Mouse (Mus musculus): ENCODE data around the gene Pon3. TPM values are rescaled to one million over a fixed set of nuclear protein-coding genes. Genes with fewer than 3 reads are reported as not detected.

Gene Pon3
- polyA plus RNA-seq, 1 experiment: 11.4 TPM

- WGBS: 94% methylated on average over 6 of the region's 6 CpGs
Measured at GRCm38 (mm10) chr6:5245926-5246325, 10.2 kb downstream of the Pon3 start.

GRCm38 (mm10) chr6:5238799-5239198 lies 17.3 kb downstream of the Pon3 start:
- H3K4me1 ChIP-seq (ENCODE audit: control insufficient read depth, insufficient read depth, low read length): no peaks in the 10 kb centered on the region
- no peak for DNase-seq
- TF ChIP-seq CTCF (conservative IDR thresholded peaks at IDR 0.05; ENCODE audit: insufficient read depth, insufficient read length, low read depth, low read length) (no peak), POLR2A (IDR thresholded peaks at IDR 0.05; ENCODE audit: low read depth, low read length) (no peak)
- H3K27ac ChIP-seq (ENCODE audit: insufficient read depth, low read depth, low read length): no peak overlapping the region
- H3K36me3 ChIP-seq (ENCODE audit: control insufficient read depth, insufficient read depth, low read length): no peaks in the 10 kb centered on the region
- H3K4me3 ChIP-seq (ENCODE audit: insufficient read depth, low read depth, low read length): no peak overlapping the region
- no peaks in the 10 kb centered on the region for H3K27me3 ChIP-seq (replicated peaks; ENCODE audit: control insufficient read depth, insufficient read depth, low read length)
- WGBS: 96% methylated on average over 3 of the region's 3 CpGs

More at GRCm38 (mm10) chr6:5245926-5246325, 10.2 kb downstream of the Pon3 start:
- H3K27ac ChIP-seq (ENCODE audit: insufficient read depth, low read depth, low read length): no peak overlapping the region
- no peak for TF ChIP-seq POLR2A (IDR thresholded peaks at IDR 0.05; ENCODE audit: low read depth, low read length)
- no peak for TF ChIP-seq CTCF (conservative IDR thresholded peaks at IDR 0.05; ENCODE audit: insufficient read depth, insufficient read length, low read depth, low read length)
- no peaks in the 10 kb centered on the region for H3K4me1 ChIP-seq (ENCODE audit: control insufficient read depth, insufficient read depth, low read length)
- DNase-seq: no peak
- no peaks in the 10 kb centered on the region for H3K36me3 ChIP-seq (ENCODE audit: control insufficient read depth, insufficient read depth, low read length)
- no peaks in the 10 kb centered on the region for H3K27me3 ChIP-seq (replicated peaks; ENCODE audit: control insufficient read depth, insufficient read depth, low read length)
- H3K4me3 ChIP-seq (ENCODE audit: insufficient read depth, low read depth, low read length): no peak overlapping the region

GRCm38 (mm10) chr6:5237510-5237909 lies 18.6 kb downstream of the Pon3 start:
- Histone ChIP-seq H3K27me3 (replicated peaks; ENCODE audit: control insufficient read depth, insufficient read depth, low read length) (no peaks in the 10 kb centered on the region), H3K4me1 (ENCODE audit: control insufficient read depth, insufficient read depth, low read length) (no peaks in the 10 kb centered on the region), H3K36me3 (ENCODE audit: control insufficient read depth, insufficient read depth, low read length) (no peaks in the 10 kb centered on the region), H3K4me3 (ENCODE audit: insufficient read depth, low read depth, low read length) (no peak overlapping the region), H3K27ac (ENCODE audit: insufficient read depth, low read depth, low read length) (no peak overlapping the region)
- 81% methylated on average over 4 of the region's 4 CpGs for WGBS
- TF ChIP-seq POLR2A (IDR thresholded peaks at IDR 0.05; ENCODE audit: low read depth, low read length) (no peak), CTCF (conservative IDR thresholded peaks at IDR 0.05; ENCODE audit: insufficient read depth, insufficient read length, low read depth, low read length) (no peak)
- DNase-seq: no peak

GRCm38 (mm10) chr6:5236843-5237371 lies 19.2 kb downstream of the Pon3 start:
- H3K4me3 ChIP-seq (ENCODE audit: insufficient read depth, low read depth, low read length): no peak overlapping the region
- H3K27ac ChIP-seq (ENCODE audit: insufficient read depth, low read depth, low read length): no peak overlapping the region
- no peak for DNase-seq
- H3K4me1 ChIP-seq (ENCODE audit: control insufficient read depth, insufficient read depth, low read length): no peaks in the 10 kb centered on the region
- no peaks in the 10 kb centered on the region for H3K36me3 ChIP-seq (ENCODE audit: control insufficient read depth, insufficient read depth, low read length)
- TF ChIP-seq POLR2A (IDR thresholded peaks at IDR 0.05; ENCODE audit: low read depth, low read length) (no peak), CTCF (conservative IDR thresholded peaks at IDR 0.05; ENCODE audit: insufficient read depth, insufficient read length, low read depth, low read length) (no peak)
- no peaks in the 10 kb centered on the region for H3K27me3 ChIP-seq (replicated peaks; ENCODE audit: control insufficient read depth, insufficient read depth, low read length)
- 94% methylated on average over 8 of the region's 8 CpGs for WGBS

- H3K27me3 ChIP-seq (replicated peaks; ENCODE audit: control insufficient read depth, insufficient read depth, low read length): no peaks in the 10 kb centered on the region
- H3K4me1 ChIP-seq (ENCODE audit: control insufficient read depth, insufficient read depth, low read length): no peaks in the 10 kb centered on the region
- 85% methylated on average over 3 of the region's 3 CpGs for WGBS
- no peak overlapping the region for H3K4me3 ChIP-seq (ENCODE audit: insufficient read depth, low read depth, low read length)
- TF ChIP-seq CTCF (conservative IDR thresholded peaks at IDR 0.05; ENCODE audit: insufficient read depth, insufficient read length, low read depth, low read length) (no peak), POLR2A (IDR thresholded peaks at IDR 0.05; ENCODE audit: low read depth, low read length) (no peak)
- no peaks in the 10 kb centered on the region for H3K36me3 ChIP-seq (ENCODE audit: control insufficient read depth, insufficient read depth, low read length)
- no peak overlapping the region for H3K27ac ChIP-seq (ENCODE audit: insufficient read depth, low read depth, low read length)
- no peak for DNase-seq
Measured at GRCm38 (mm10) chr6:5234563-5234962, 21.5 kb downstream of the Pon3 start.

GRCm38 (mm10) chr6:5233812-5234211 lies 22.3 kb downstream of the Pon3 start:
- Histone ChIP-seq H3K4me3 (ENCODE audit: insufficient read depth, low read depth, low read length) (no peak overlapping the region), H3K36me3 (ENCODE audit: control insufficient read depth, insufficient read depth, low read length) (no peaks in the 10 kb centered on the region), H3K27ac (ENCODE audit: insufficient read depth, low read depth, low read length) (no peak overlapping the region), H3K4me1 (ENCODE audit: control insufficient read depth, insufficient read depth, low read length) (no peaks in the 10 kb centered on the region), H3K27me3 (replicated peaks; ENCODE audit: control insufficient read depth, insufficient read depth, low read length) (no peaks in the 10 kb centered on the region)
- 94% methylated on average over 1 of the region's 1 CpGs for WGBS
- no peak for TF ChIP-seq CTCF (conservative IDR thresholded peaks at IDR 0.05; ENCODE audit: insufficient read depth, insufficient read length, low read depth, low read length)
- DNase-seq: no peak

GRCm38 (mm10) chr6:5232022-5232421 lies 24.1 kb downstream of the Pon3 start:
- H3K4me1 ChIP-seq (ENCODE audit: control insufficient read depth, insufficient read depth, low read length): no peaks in the 10 kb centered on the region
- WGBS: 94% methylated on average over 4 of the region's 4 CpGs
- TF ChIP-seq CTCF (conservative IDR thresholded peaks at IDR 0.05; ENCODE audit: insufficient read depth, insufficient read length, low read depth, low read length) (no peak), POLR2A (IDR thresholded peaks at IDR 0.05; ENCODE audit: low read depth, low read length) (no peak)
- H3K27me3 ChIP-seq (replicated peaks; ENCODE audit: control insufficient read depth, insufficient read depth, low read length): no peaks in the 10 kb centered on the region
- H3K4me3 ChIP-seq (ENCODE audit: insufficient read depth, low read depth, low read length): no peak overlapping the region
- no peaks in the 10 kb centered on the region for H3K36me3 ChIP-seq (ENCODE audit: control insufficient read depth, insufficient read depth, low read length)
- no peak overlapping the region for H3K27ac ChIP-seq (ENCODE audit: insufficient read depth, low read depth, low read length)
- DNase-seq: no peak

All from kidney, adult 2 months (tissue).